Mouse (Mus musculus): ENCODE data around the gene Olfr1034. TPM values are rescaled to one million over a fixed set of nuclear protein-coding genes. Genes with fewer than 3 reads are reported as not detected.

Gene Olfr1034
- polyA plus RNA-seq, 1 experiment, result 0.04 TPM

DNA sequence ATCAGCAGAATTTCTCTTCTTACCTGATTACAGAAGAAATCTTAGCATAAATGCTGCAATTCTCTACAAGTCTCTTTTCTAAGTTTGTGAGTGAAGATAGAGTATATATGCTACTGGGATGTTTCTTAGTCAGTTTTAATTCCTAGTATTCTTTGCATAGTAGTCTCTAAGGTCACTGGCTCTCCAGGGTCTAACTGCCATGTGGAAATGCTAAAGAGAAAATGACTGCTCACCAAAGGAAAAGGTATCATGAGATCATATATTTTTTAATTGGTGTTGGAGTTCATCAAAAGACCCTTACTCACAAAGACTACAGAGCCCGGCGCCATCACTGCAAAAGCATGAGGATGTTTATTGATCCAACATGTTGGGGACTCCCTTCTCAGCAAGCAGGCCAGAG is 41.6 kb downstream of the Olfr1034 start, which contains the start of gene Olfr1037:
Gene Olfr1037 (minus strand): TSS at position 101 of the 400 bp plus-strand sequence.
- no peak for TF ChIP-seq CTCF (IDR thresholded peaks at IDR 0.05; ENCODE audit: borderline replicate concordance, control insufficient read depth, extremely low read depth, insufficient read depth, low read length, poor library complexity)
- no peak for TF ChIP-seq POLR2A (IDR thresholded peaks at IDR 0.05; ENCODE audit: control insufficient read depth, extremely low read depth, insufficient read depth, low read length, poor library complexity)
- Histone ChIP-seq H3K4me1 (replicated peaks; ENCODE audit: control insufficient read depth, insufficient read depth, low read length) (no peaks in the 10 kb centered on the region), H3K27ac (ENCODE audit: control insufficient read depth, insufficient read depth, low read length) (no peak within 1 kb of the TSS), H3K27me3 (ENCODE audit: control insufficient read depth, insufficient read depth, low read length) (no peaks in the 10 kb centered on the region), H3K4me3 (ENCODE audit: control insufficient read depth, insufficient read depth, low read length) (no peak within 1 kb of the TSS), H3K36me3 (ENCODE audit: control insufficient read depth, insufficient read depth, low read length) (no peaks in the 10 kb centered on the region)
- DNase-seq, result no peak
- 92% methylated on average over 2 of the region's 2 CpGs for WGBS

Other genes with a start within 250 kb of the Olfr1034 start
- gene Olfr1016, start 243.3 kb upstream of the Olfr1034 start, polyA plus RNA-seq (2012; rRNA removed), result not detected in 2 replicates
- not detected in 2 replicates for gene Olfr1018, start 227.4 kb upstream of the Olfr1034 start, polyA plus RNA-seq (2012; rRNA removed)
- gene Olfr1019, start 200.4 kb upstream of the Olfr1034 start, polyA plus RNA-seq (2012; rRNA removed), result not detected in 2 replicates
- not detected in 2 replicates for gene Olfr1020, start 198.8 kb upstream of the Olfr1034 start, polyA plus RNA-seq (2012; rRNA removed)
- not detected in 2 replicates for gene Olfr1022, start 177.3 kb upstream of the Olfr1034 start, polyA plus RNA-seq (2012; rRNA removed)
- not detected in 2 replicates for gene Olfr1023, start 160.2 kb upstream of the Olfr1034 start, polyA plus RNA-seq (2012; rRNA removed)
- gene Olfr1024, start 140.8 kb upstream of the Olfr1034 start, polyA plus RNA-seq (2012; rRNA removed), result not detected in 2 replicates
- not detected in 2 replicates for gene Olfr1025-ps1, start 130.7 kb upstream of the Olfr1034 start, polyA plus RNA-seq (2012; rRNA removed)
- gene Olfr1026, start 124.3 kb upstream of the Olfr1034 start, polyA plus RNA-seq (2012; rRNA removed), result not detected in 2 replicates
- not detected in 2 replicates for gene Olfr1028, start 95.4 kb upstream of the Olfr1034 start, polyA plus RNA-seq (2012; rRNA removed)
- gene Olfr1029, start 72.0 kb upstream of the Olfr1034 start, polyA plus RNA-seq (2012; rRNA removed), result not detected in 2 replicates
- not detected in 2 replicates for gene Olfr1030, start 66.6 kb upstream of the Olfr1034 start, polyA plus RNA-seq (2012; rRNA removed)
- gene Olfr1031, start 55.6 kb upstream of the Olfr1034 start, polyA plus RNA-seq (2012; rRNA removed), result not detected in 2 replicates
- not detected in 2 replicates for gene Olfr1032, start 40.3 kb upstream of the Olfr1034 start, polyA plus RNA-seq (2012; rRNA removed)
- 0.39 and 0.56 TPM in 2 replicates for gene Olfr1033, start 25.2 kb upstream of the Olfr1034 start, polyA plus RNA-seq (2012; rRNA removed)
- not detected in 2 replicates for gene Olfr1036, start 28.1 kb downstream of the Olfr1034 start, polyA plus RNA-seq (2012; rRNA removed)
- not detected in 2 replicates for gene Olfr1037, start 41.5 kb downstream of the Olfr1034 start, polyA plus RNA-seq (2012; rRNA removed)
- not detected in 2 replicates for gene Olfr1039, start 90.1 kb downstream of the Olfr1034 start, polyA plus RNA-seq (2012; rRNA removed)
- gene Olfr1040, start 100.9 kb downstream of the Olfr1034 start, polyA plus RNA-seq (2012; rRNA removed), result not detected in 2 replicates
- not detected in 2 replicates for gene Olfr1042, start 116.0 kb downstream of the Olfr1034 start, polyA plus RNA-seq (2012; rRNA removed)
- not detected in 2 replicates for gene Olfr1043, start 121.7 kb downstream of the Olfr1034 start, polyA plus RNA-seq (2012; rRNA removed)
- gene Olfr1044, start 132.0 kb downstream of the Olfr1034 start, polyA plus RNA-seq (2012; rRNA removed), result not detected in 2 replicates
- not detected in 2 replicates for gene Olfr52, start 139.8 kb downstream of the Olfr1034 start, polyA plus RNA-seq (2012; rRNA removed)
- gene Olfr1045, start 157.1 kb downstream of the Olfr1034 start, polyA plus RNA-seq (2012; rRNA removed), result not detected in 2 replicates
- not detected in 2 replicates for gene Olfr1046, start 173.5 kb downstream of the Olfr1034 start, polyA plus RNA-seq (2012; rRNA removed)
- not detected in 2 replicates for gene Olfr1047, start 185.5 kb downstream of the Olfr1034 start, polyA plus RNA-seq (2012; rRNA removed)
- gene Olfr1048, start 194.4 kb downstream of the Olfr1034 start, polyA plus RNA-seq (2012; rRNA removed), result not detected in 2 replicates
- not detected in 2 replicates for gene Olfr1049, start 212.5 kb downstream of the Olfr1034 start, polyA plus RNA-seq (2012; rRNA removed)
- gene Olfr1051, start 233.2 kb downstream of the Olfr1034 start, polyA plus RNA-seq (2012; rRNA removed), result not detected in 2 replicates
- not detected in 2 replicates for gene Olfr1052, start 246.6 kb downstream of the Olfr1034 start, polyA plus RNA-seq (2012; rRNA removed)

Data from thymus, adult 2 months (tissue).